Mouse (Mus musculus) cerebellum, postnatal 25 days (tissue): ENCODE measurements around the gene Man2a1.

Experiments
- DNase-seq, 2 experiments: peaks; one replicate each; pipeline ENCODE4 v3.0.0; 2021; ENCODE audit warnings: mixed read lengths in 2 of 2

Man2a1 gene

DNA sequence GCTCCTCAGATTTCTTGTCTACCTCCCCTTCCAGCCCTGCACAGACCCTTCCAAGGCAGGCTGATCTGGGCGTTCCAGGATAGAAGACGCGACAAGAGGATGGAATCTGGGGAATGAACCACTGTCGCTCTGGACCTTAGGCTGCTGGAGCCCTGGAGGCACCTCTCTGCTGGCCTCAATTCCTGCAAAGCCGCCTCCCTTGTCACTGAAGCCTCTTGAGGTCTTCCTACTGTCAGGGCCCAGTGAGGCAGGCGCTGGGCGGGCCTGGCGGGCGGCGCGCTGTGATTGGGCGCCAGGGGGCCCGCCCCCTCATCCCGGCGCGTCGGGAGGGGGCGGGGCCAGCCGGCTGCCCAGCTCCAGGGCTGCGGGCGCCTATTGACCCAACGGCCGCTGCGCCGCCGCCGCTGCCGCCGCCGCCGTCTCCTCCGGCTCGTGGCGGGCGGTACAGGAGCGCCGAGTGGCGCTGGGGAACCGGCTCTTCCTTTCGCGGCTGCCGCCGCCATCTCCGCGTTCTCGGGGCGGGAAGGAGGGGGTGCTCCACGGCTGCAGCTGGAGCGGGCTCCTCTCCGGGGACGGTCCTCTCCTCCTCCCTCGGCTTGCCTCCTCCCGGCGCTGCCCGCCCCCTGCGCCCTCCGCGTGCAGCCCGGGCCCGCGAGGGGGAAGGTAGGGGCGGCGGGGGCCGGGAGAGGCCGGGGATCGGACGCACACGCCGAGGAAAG lies at the start of gene Man2a1:
Man2a1 (plus strand) TSS at position 365 of the 719 bp plus-strand sequence.
- DNase-seq = peak; percentile 89 to 94

DNA sequence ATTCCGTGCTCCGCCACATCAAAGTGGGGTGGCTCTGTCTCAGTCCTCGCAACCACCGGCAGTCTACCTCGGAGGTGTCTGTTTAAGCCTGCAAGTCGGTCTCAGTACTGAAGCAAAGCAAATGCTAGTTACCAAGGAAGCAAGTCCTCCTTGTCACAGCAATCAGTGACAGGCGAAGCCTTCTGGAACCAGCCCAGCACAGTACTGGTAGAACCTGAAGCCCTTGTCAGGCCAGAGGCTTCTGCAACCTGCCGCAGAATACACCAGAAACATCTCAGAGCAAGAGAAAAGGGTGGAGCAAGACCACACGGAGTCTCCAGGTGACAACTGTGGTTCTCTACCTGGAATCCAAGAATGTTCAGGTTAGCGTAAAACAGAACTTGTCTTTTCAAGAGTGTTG lies 47.2 kb upstream of the Man2a1 start:
- DNase-seq = no peak

DNA sequence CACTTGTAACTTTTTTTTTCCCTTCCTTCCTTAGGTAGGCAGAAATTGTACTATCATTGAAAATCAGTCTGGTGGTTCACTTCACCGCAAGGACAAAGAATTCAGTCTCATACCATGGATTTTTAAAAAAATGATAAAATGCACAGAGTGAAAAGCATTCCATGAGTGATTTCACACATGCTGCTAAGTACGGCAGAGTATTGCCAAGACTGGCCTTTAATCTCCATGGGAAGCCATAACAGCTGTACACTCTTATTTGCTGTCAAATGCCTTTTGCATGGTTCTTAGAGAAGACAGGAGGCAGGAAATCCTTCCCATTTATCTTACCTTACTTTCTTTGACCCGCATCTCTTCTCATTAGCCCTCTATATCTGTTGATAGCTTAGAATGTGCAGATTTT lies 45.6 kb upstream of the Man2a1 start:
- DNase-seq = no peak

DNA sequence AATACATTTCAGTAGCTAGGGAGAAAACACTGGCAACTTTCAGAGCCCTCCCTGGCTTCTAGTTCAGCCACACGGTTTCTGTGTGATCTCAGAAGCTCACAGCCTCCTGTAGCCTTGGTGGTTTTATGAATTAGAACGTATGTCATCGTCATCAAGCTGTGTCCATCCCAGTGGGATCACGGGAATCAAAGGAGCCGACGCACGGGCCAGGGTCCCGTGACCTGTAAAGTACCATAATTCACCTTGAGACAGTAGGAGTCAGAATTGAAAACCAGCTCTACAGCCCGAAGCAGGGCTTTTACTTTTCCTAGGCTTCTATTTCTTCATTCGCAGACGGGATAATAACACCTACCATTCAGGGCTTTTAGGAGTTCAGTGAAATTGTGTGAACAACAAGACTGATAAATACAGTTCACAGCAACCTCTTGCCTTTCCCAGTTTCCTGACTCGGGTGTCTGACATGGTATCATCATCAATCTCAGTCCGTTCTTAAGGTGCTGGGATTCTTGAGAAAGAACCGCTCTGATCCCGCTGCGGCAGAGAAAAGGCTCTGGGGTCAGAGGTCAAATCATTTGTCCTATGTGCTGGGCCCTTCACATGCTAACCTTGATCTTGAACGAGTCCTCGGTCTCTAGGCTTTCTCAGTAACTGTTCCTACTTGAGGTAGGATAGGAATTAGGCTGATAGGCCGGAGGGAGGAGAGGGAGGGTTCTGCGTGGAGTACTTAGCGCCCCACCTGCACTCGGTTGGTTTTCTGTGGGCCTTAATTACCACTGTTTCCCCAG lies 43.7 kb upstream of the Man2a1 start:
- DNase-seq = no peak

DNA sequence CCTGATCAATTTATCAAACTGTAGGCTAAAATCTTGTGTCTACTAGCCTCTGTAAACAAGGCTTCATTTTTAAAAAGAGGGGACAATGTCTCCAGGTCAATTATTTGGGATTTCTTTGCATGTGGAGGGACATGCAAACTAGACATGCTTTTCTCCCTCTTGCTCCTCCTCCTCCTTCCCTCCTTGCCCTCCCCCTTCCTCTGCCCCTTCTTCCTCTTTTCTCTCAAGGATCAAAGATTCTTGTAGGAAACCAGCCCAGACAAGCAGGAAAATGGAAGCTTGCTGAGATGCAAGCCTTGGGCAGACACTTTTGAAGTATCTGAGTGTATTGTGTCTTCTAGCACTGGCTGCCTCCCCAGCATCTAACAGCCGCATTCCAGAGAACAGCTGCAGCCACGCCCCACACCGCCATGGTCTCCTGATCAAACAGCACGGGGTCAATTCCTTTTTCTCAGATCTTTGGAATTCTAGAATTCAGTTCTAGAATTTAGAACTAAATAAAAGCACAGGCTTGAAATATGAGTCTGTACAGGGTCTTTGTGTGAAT lies 41.5 kb upstream of the Man2a1 start:
- no peak for DNase-seq

DNA sequence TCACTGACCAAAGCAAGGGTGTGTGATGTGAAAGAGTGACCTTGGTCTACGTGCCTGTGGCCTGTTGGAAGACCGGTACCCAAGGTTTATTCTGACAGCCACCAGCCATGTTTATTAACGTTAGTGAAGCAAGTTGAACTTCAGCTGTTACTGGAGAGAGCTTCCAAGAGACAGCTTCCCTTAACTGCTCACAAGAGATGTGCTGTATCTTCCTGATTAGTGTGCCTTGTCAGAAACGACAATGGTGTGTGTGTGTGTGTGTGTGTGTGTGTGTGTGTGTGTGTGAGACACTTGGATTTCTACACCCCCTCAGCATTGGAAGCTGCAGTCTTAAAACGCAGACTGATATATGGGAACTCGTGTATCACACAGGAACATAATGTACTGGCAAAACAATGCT lies 34.1 kb upstream of the Man2a1 start:
- no peak for DNase-seq

DNA sequence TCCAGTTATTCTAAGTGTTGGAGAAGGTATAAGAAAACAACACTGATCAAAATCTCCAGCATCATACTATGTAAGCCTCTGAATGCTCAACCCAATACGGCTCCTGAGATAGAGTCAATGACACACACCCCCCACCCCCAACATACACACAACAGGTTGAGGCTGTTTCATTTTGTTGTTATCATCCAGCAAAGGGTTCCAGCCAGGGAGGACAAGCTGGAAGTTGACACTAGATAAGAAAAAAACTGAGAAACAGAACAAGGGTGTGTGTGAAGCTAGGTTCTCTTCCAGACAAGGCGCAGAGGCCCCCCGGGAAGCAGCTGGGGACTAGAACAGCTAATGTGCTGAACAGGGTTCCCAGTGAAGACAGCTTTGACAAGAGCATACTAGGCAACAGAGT lies 33.0 kb upstream of the Man2a1 start:
- DNase-seq = no peak

DNA sequence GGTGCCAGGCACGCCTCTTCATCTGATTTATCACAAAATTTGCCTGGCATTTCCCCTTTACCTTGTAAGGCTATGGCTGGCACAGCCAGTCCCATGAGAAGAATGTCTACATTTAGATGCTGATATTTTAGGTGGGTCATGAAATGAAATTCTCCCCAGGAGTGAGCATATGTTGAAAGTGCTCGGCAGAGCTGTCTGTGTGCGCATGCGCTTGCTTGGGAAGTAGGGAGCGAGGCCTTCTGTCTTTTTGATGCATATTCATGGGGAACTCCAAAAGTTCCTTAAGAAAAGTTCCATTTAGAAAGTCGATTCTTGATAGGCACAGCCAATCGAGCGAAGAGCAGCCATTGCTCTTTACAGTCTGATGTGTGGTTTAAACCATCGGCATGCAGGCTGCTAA lies 26.6 kb upstream of the Man2a1 start:
- no peak for DNase-seq

DNA sequence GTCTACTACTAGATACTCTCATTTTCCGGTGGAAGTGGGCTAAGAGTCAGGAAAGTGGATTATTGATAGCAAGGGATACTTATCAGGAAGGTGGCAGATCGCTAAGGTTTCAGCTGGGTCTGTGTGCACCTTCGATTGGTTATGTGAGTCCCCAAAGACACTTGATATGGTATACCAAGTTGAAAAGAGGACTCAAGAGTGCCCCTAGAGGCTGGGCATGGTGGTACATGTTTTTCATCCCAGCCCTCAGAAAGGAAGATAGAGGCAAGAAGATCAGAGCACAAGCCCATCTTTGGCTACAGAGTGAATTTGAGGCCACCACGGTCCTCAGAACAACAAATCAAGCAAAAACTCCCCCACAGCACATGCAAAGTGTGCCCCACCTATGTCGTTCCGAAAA lies 25.3 kb upstream of the Man2a1 start:
- peak in 1 of 2 experiments; percentile 31 for DNase-seq

DNA sequence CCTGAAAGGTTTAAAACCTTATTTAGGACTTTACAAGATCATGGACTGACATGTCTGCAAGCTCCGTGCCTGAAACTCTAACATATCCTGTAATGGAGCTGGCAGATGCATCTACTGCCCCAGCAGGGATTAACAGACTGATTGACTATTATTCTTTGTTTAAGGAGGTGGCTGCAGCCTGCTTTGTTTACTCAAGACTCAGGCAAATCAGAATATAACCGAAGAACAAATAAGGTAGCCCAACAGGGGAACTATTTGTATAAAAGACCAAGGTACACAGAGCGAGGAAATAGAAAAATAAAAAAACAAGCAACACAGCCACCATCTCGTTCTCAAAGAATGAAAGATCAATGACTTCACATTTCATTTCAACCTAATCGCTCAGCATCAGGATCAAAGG lies 23.1 kb upstream of the Man2a1 start:
- DNase-seq = no peak

DNA sequence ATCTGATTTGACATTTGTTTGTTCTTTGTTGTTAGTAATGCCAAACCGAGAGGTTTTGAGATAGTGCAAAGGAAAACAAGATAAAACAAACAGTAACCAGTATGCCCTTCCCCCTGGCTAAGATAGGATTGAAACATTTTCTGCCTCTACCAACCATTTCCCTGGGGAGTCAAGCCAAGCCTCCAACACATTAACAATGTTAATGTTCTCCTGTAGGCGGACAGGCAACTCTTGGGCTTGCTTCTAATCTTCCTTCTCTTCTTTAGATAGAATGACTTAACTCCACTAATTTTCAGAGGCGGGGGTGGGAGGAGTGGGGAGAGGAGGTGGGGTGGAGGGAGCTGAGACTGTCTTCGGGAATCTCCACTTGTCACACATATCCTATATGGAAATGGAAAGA lies 22.2 kb upstream of the Man2a1 start:
- DNase-seq = no peak

DNA sequence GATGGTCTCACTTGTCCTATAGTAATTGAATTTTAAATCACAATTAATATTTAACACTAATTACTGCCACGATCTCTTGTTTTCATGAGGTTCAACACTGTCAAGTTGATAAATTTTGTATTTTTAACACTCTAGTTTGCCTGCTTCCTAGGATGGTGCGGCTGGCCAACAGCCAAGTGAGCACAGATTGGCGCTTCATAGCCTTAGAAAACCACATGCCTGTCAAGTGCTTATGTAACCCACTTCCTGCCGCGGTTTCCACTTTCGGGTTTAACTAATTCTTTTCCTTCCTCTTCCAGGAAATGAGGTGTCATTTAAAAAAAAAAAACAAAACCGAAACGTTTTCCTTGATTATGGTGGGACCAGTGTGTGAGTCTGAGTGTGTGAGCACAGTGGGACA lies 20.8 kb upstream of the Man2a1 start:
- DNase-seq = peak; percentile 66 to 79

DNA sequence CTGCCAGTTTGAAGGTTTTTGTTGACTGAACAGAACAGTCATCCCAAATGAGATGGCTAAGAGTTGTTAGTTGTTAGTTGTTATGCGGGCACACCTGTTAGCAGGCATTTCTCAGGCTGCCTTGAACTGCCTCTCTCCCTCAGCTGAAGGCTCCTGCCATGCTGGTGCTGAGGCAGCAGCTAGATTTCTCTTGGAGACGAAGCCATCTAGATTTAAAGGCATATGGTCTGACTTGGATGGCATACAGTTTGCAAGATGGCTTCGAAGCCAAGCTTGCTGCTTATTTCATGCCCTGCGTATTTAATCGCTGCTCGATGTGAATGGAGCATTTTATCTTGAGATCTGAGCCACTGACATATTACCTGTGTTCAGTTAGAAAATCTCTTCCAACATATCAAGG lies 19.4 kb upstream of the Man2a1 start:
- no peak for DNase-seq

DNA sequence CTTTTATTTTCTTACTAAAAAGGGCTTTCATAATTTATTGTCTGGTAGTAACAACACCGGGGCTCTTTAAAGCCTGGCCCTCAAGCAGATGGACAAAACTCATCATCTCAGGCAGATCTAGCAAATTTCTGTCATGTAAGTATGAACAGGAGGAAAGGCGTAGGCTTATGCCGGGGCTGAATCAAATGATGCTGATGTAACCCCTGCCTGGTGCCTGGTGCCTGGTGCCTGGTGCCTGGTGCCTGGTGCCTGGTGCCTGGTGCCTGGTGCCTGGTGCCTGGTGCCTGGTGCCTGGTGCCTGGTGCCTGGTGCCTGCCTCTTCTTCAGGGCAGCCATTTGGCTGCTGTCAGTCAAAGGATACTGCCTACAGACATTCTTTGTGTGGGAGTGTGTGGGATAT lies 18.6 kb upstream of the Man2a1 start:
- DNase-seq = no peak

DNA sequence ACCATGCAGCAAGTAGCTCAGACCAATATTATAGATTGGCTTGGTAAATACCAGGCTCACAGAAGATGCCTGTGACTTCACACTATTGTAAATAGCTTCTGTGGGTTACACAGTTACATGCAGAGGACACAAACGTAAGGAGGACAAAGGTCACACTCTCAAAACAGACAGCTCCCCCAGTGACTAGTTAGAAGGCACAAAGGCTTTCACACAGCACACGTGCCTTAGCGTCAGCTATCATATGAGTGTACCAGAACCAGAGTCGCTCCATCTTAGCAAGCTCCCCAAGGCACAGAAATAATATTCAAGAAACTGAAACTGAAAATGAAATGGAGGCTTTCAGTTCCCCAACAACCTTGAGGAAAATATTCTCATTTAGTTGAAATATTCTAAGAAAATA lies 10.1 kb upstream of the Man2a1 start:
- DNase-seq = no peak

DNA sequence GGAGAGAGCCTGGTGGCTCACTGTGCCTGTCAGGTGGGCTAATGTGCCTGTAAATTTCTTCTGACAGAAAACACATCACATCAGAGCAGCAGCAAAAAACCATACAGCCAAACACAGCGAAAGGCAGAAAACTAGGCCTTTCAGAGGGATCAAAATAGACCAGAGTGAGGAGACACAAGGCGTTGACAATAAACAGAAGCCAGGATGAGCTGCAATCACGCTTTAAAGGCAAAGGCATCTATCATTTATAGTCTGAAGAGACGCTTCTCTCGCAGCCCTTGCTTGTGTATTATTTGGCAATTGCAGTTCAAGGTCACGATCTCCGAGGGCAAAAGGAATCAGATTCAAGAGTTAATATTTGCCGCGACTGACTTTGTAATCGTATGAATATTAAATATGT lies 9.2 kb upstream of the Man2a1 start:
- no peak for DNase-seq

DNA sequence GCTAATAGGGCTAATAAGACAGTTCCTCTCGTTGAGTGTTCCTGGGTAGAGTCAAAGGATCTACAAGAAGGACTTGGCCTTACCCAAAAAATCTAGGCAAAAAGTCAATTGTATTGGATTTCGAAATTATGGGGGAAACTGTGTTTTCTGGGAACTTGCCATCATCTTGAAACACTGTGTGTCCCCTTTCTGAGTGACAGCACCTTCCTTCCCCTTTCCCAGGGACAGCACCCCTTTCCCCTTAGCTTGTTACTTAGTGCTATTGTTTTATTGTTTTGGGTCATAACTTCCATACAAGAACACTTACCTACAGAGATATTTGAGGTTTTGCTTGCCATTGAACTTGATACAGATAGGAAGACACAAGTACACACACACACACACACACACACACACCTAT lies 8.2 kb upstream of the Man2a1 start:
- DNase-seq = no peak

DNA sequence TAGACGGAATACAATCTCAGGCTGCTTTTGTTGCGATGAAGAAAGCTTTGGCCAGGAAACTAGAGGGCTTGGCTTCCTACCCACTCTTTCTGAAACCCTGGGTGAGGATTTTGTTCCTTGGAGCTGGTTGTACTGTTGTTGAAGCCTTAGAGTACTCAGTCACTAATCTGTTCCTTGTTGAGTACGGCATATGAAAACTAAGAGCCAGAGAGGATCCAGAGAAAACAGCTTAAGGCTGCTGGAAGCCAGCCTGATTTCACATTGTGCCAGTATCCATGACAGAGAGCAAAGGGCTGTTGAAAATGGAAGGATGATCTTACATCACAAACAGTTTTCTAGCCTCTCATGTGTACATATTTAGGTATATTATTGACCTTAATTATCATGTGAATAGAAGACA lies 7.7 kb upstream of the Man2a1 start:
- no peak for DNase-seq

DNA sequence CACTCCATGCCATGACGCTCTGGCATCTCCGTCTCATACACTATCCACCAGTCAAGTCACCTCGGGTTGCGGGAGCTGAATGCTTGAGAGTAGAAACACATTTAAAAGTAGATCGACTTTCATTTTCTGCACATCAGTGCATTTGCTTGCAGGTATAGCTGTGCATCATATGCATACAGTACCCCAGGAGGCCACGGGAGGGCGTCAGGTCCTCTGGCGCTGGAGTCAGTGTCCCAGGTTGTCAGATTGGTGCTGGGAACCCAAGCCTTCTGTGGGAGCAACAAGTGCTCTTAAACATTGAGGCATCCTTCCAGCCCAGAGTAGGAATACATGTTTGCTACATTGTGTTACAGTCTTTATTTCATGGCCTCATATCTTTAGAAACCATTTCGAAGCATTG lies 2.8 kb upstream of the Man2a1 start:
- DNase-seq = no peak

DNA sequence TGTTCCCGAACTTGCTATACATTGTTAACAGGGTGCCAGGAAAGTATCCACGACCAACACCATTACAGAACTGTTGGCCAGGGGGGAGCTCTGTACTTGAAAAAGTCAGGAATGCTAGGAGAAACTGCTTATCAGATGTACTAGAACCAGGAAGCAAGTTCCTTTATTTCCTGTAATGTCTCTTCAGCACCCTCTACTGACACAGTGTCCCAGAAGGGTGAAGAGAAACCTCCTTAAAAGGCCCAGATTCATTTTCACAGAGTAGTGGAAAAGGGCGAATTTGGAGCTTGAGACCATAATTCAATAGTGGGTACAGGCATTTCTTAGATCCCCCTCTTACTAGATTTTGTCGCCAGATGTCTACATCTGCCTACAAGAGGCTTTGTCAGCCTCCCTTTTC lies 620 bp upstream of the Man2a1 start:
- DNase-seq = peak in 1 of 2 experiments; percentile 46

DNA sequence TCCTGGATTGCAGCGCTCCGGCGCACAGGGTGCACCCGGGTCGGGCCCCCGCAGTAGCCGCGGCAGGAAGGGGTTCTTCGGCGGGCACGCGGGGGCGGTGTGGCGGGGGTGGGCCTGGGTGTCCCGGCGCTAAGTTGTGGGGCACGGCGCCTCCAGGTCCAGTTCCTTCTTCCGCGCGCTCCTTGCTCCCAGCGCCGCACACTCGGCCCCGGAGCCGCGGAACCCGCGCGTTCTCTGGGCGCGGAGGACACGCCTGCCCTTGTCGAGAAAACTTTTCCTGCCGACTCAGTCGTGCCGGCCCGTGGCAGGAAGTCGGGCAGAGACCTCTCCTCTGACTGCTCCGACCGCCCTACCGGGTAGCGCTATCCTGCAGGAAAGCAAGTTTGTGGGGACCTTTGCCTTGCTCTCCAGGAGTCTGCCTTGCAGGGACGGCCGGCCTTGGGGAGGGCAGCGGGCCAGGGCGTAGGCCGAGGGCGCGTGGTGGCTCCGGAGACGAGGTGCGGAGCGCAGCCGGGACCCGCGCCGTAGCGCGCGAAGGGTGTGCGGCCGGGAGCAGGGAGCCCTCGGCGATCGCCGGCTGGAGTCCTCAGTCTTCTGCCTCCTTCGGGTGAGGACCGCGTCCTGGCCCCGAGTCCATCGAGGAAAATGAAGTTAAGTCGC lies 685 bp downstream of the Man2a1 start:
- peak; percentile 76 to 77 for DNase-seq

DNA sequence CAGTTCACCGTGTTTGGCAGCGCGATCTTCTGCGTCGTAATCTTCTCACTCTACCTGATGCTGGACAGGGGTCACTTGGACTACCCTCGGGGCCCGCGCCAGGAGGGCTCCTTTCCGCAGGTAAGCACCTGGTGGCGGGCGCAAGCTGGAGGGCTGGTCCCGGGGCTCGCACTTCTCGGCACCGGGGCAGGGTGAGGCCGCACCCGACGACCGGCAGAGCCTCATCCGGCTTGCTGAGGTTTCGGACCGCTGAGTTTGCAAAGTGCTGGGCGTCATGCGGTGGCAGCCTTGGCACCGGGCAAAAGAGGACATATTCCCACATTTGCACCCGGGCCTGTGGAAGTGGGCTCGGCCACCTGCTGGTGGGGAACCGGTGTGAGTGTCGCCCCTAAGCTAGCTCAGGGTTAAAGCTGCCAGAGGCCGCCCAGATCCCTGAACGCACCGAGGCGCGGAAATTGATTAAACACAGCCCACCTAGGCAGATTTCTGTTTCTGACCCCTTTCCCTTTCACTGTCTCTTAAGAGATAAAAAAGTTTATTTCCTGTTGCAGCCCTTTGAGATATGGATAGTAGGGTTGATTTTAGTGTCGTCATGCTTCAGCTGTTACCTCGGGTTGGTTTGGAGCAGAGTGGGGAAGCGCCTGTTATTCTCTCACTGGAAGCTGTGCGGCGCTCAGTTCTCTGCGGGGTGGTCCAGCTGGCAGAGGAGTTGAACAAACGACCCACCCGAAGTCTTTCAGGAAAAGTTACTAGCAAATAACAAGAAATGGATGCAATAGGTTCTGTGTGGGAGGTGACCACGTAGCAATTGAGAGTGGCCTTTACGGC lies 1.4 kb downstream of the Man2a1 start:
- peak; percentile 54 to 63 for DNase-seq

DNA sequence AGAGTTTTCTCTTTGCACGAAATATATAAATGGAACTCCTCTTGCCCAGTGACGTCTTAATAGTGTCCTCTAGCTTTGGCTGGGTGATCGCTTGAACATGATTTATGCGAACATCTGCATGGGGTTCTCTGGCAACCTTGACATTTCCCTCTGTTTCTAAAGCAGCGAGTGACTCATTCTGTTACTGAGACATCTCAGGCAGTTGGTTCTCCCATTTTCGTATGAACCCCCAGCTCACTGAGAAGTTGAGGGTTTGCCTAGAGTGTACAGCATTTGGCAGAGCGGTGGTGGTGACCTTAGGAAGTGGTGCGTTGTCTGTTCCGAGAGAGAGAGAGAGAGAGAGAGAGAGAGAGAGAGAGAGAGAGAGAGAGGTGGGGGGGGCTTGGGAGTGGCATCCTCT lies 2.6 kb downstream of the Man2a1 start:
- DNase-seq = no peak
